In the genomic region with DNA sequence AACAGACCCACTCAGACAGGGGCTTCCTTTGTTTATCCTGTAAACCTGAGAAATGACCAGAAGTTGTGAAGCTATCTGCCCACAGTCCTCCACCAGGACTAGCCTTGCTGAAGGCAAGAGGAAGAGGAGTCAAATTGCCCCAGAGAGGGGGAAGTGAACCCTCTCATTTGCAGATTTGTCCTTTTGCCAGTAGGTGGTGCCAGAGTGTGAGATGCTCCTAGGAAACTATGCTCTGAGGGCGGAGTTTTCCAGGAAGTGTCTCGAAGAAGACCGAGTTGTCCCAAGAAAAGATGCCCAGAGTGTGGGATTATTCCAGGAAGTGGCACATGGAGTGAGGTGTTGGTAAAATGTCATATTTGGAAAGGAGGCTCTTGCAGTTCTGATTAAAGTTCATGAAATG, we compare ENCODE assay signal across 8 mouse cellular contexts.
DNase-seq lines count a peak whose midpoint lies in the region.

No protein-coding gene starts in this region.

- DNase-seq in adrenal gland, adult (ENCODE audit: inconsistent age in 2 of 2, low spot score in 1 of 2), result peak; percentile 4 to 70
- DNase-seq in adrenal gland, postnatal 25 days, result no peak
- peak; percentile 12 for DNase-seq in layer of hippocampus, adult 11-12 months (ENCODE audit: low spot score)
- no peak for DNase-seq in layer of hippocampus, postnatal 14 days (ENCODE audit: low spot score in 2 of 2)
- DNase-seq in ZHBTc4 (ENCODE audit: low read depth, low spot score), result peak; percentile 66
- DNase-seq in heart, postnatal 4 days, result peak; percentile 17
- peak; percentile 56 for DNase-seq in retina, postnatal 1 day
- no peak for DNase-seq in testis, postnatal 10 days (ENCODE audit: low spot score)

Comparison
In these comparisons a context has a peak if more than half of its experiments do, and no peak if none do; other contexts are left out.
1. DNase-seq: peak in adrenal gland, adult (2 of 2), layer of hippocampus, adult 11-12 months (single experiment), ZHBTc4 (single experiment), heart, postnatal 4 days (single experiment) and retina, postnatal 1 day (single experiment); none in adrenal gland, postnatal 25 days (single experiment), layer of hippocampus, postnatal 14 days (0 of 2) and testis, postnatal 10 days (single experiment).